Mouse (Mus musculus) lung, embryonic 14.5 days (tissue): ENCODE measurements around the gene Gm49776. TPM values are rescaled to one million over a fixed set of nuclear protein-coding genes. Genes with fewer than 3 reads are reported as not detected.

Experiments
- ATAC-seq: fragments of 200-750 bp; cut with Nextera tagmentation; 2 replicates; pipeline ENCODE4 v1.8.0; 2017; ENCODE audit warnings: mild to moderate bottlenecking, moderate TSS enrichment, moderate library complexity; ENCODE audit not compliant: insufficient read depth
- DNase-seq: peaks from one replicate; pipeline ENCODE4 v3.0.0-alpha.2; 2015
- H3K27ac ChIP-seq: fragments of 300-500 bp; sonication (generic); 2 replicates; pipeline ENCODE4 v1.5.1; 2014; ENCODE audit warnings: low read depth, mild to moderate bottlenecking, moderate library complexity
- H3K27me3 ChIP-seq: fragments of 300-500 bp; sonication (generic); 2 replicates; pipeline ENCODE4 v1.6.1; 2014; ENCODE audit warnings: low read length, control low read depth; ENCODE audit not compliant: insufficient read depth
- H3K36me3 ChIP-seq: fragments of 300-500 bp; sonication (generic); 2 replicates; pipeline ENCODE4 v1.6.1; 2014; ENCODE audit warnings: control low read depth; ENCODE audit not compliant: insufficient read depth
- H3K4me1 ChIP-seq: fragments of 300-500 bp; sonication (generic); 2 replicates; pipeline ENCODE4 v1.6.1; 2014; ENCODE audit warnings: antibody characterized with exemption, control low read depth; ENCODE audit not compliant: insufficient read depth
- H3K4me2 ChIP-seq: fragments of 300-500 bp; sonication (generic); 2 replicates; pipeline ENCODE4 v1.6.1; 2014; ENCODE audit warnings: mild to moderate bottlenecking
- H3K4me3 ChIP-seq: fragments of 300-500 bp; sonication (generic); 2 replicates; pipeline ENCODE4 v1.5.1; 2014; ENCODE audit warnings: low read depth, low read length
- H3K9ac ChIP-seq: fragments of 300-500 bp; sonication (generic); 2 replicates; pipeline ENCODE4 v1.6.1; 2014
- H3K9me3 ChIP-seq: fragments of 300-500 bp; sonication (generic); 2 replicates; pipeline ENCODE4 v1.6.1; 2016; ENCODE audit warnings: low read depth, low read length, control low read depth
- CTCF ChIP-seq: IDR thresholded peaks from 2 replicates; pipeline ENCODE4 v1.5.1; 2016; ENCODE audit warnings: antibody characterized with exemption, low read depth
- WGBS: fragments of 180-500 bp; shearing (Covaris S2); extraction: QIAGEN DNeasy Blood & Tissue Kit; methylation state at CpG from one replicate; pipeline ENCODE4 v1.1.7; 2014; 5-methylcytosine and 5-hydroxymethylcytosine counted together
- polyA plus RNA-seq: library from polyadenylated mRNA; unstranded; fragments of >200 nt; fragmentation: Nextera tagmentation; extraction: Ambion mirVana; gene quantifications from 2 replicates; pipeline ENCODE4 v1.2.1, GENCODE M21; 2014

Gm49776 gene
- polyA plus RNA-seq, 1 experiment from 2014 or later: 2.5 TPM

- DNase-seq (peak; percentile 76), ATAC-seq (peak; percentile 82)
- Histone ChIP-seq H3K4me2 (no peak overlapping the region), H3K27ac (peak overlapping the region; percentile 43; the same call in 1 of the 2 replicates), H3K36me3 (peaks cover 27% of the 10 kb centered on the region), H3K9ac (no peak overlapping the region), H3K4me1 (peaks cover 8% of the 10 kb centered on the region; the same call in 1 of the 2 replicates), H3K9me3 (no peaks in the 10 kb centered on the region), H3K27me3 (no peaks in the 10 kb centered on the region), H3K4me3 (no peak overlapping the region)
- TF ChIP-seq CTCF: no peak
- 22% methylated on average over 8 of the region's 8 CpGs for WGBS
Observed at GRCm38 (mm10) chr16:18220001-18220400, 38.1 kb downstream of the Gm49776 start.

DNA sequence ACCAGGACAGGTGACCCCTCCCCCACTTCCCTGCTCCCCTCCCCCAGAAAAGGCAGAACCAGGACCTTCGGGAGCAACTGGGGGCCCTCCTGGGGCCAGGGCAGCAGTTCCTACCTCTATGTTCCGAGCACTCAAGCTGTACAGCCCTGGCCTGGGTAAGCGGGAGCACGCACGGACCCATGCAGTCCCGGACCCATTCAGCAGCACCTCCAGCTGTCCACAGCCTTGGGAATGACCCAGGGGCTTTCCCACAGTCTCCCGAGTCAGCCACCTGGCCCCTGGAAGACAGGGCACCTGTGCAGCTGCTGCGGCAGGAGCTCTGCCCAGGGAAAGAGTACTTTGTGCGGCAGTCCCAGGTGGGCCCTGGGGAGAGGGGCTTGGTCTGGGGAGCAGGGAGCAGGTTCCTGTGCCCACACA is 39.5 kb downstream of the Gm49776 start:
- WGBS: 73% methylated on average over 9 of the region's 9 CpGs

DNA sequence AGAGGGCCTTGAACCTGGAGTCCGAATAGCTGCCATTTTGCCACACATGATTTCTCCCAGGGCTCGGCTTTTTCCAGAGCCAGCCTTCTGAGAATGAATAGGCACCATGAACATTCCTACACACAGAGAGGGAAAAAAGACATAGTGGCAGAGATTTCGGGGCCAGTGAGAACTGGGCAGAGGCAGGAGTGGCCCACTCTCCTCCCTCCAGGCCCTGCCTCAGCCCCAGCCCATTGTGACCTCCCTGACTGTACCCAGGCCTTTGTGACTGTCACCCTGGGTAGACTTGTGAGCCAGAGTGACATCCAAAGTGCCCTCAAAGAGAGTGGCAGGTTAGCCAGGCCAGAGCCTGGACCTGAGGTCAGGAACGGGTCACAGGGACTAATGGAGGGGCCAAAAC is 40.5 kb downstream of the Gm49776 start, which contains the start of gene Ccdc188:
Gene Ccdc188, plus strand, starts transcription at position 301 of the 400 bp plus-strand sequence.
- no peak within 1 kb of the TSS for H3K4me3 ChIP-seq
- peaks cover 3% of the 10 kb centered on the region; the same call in 1 of the 2 replicates for H3K36me3 ChIP-seq
- ATAC-seq (no peak), DNase-seq (no peak)
- H3K4me1 ChIP-seq: peaks cover 8% of the 10 kb centered on the region; the same call in 1 of the 2 replicates
- no peak within 1 kb of the TSS for H3K27ac ChIP-seq
- no peak for TF ChIP-seq CTCF
- H3K4me2 ChIP-seq: no peak within 1 kb of the TSS
- 82% methylated on average over 4 of the region's 4 CpGs for WGBS
- no peaks in the 10 kb centered on the region; the same call in 1 of the 2 replicates for H3K27me3 ChIP-seq
- H3K9me3 ChIP-seq: no peaks in the 10 kb centered on the region
- no peak within 1 kb of the TSS for H3K9ac ChIP-seq

More for the DNA sequence above, 39.5 kb downstream of the Gm49776 start:
- Histone ChIP-seq H3K27me3 (no peaks in the 10 kb centered on the region), H3K36me3 (peaks cover 13% of the 10 kb centered on the region), H3K27ac (no peak overlapping the region), H3K9ac (no peak overlapping the region), H3K4me3 (no peak overlapping the region), H3K9me3 (no peaks in the 10 kb centered on the region), H3K4me2 (no peak overlapping the region), H3K4me1 (peaks cover 8% of the 10 kb centered on the region; the same call in 1 of the 2 replicates)
- no peak for ATAC-seq
- TF ChIP-seq CTCF: no peak
- DNase-seq: no peak

GRCm38 (mm10) chr16:18214858-18215257 is 43.3 kb downstream of the Gm49776 start:
- no peak overlapping the region for H3K9ac ChIP-seq
- no peaks in the 10 kb centered on the region for H3K36me3 ChIP-seq
- H3K27ac ChIP-seq: no peak overlapping the region
- no peak overlapping the region for H3K4me3 ChIP-seq
- H3K9me3 ChIP-seq: no peaks in the 10 kb centered on the region
- H3K4me1 ChIP-seq: peaks cover 3% of the 10 kb centered on the region; the same call in 1 of the 2 replicates
- WGBS: 71% methylated on average over 7 of the region's 7 CpGs
- DNase-seq: no peak
- H3K4me2 ChIP-seq: no peak overlapping the region
- ATAC-seq: no peak
- TF ChIP-seq CTCF: no peak
- H3K27me3 ChIP-seq: no peaks in the 10 kb centered on the region; the same call in 1 of the 2 replicates

DNA sequence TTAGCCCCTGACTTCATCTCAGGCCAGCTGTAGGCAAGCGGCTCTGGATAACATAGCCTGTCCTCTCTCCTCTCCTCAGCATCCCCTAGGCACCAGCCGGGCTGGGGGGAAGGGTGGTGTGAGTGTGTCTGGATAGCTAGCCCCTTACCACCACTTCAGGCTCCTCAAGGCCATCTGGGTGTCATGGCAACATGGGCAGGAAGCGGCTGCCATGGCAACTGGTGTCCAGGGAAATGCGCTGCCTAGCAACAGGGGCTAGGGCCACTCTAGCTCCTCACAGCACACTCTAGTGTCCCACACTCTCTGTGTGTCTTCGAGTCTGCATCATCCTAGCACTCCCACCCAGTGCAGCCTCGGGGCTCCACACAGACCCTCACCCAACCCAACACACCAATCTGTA is 44.4 kb downstream of the Gm49776 start:
- no peaks in the 10 kb centered on the region for H3K36me3 ChIP-seq
- DNase-seq: no peak
- no peak for TF ChIP-seq CTCF
- no peaks in the 10 kb centered on the region for H3K4me1 ChIP-seq
- H3K27ac ChIP-seq: no peak overlapping the region
- no peak overlapping the region for H3K4me3 ChIP-seq
- no peak overlapping the region for H3K4me2 ChIP-seq
- 38% methylated on average over 6 of the region's 6 CpGs for WGBS
- peak; percentile 25; the same call in 1 of the 2 replicates for ATAC-seq
- H3K9me3 ChIP-seq: no peaks in the 10 kb centered on the region
- H3K9ac ChIP-seq: no peak overlapping the region
- H3K27me3 ChIP-seq: no peaks in the 10 kb centered on the region; the same call in 1 of the 2 replicates

- DNase-seq: peak; percentile 95
- H3K9me3 ChIP-seq: no peaks in the 10 kb centered on the region
- no peaks in the 10 kb centered on the region; the same call in 1 of the 2 replicates for H3K27me3 ChIP-seq
- H3K4me3 ChIP-seq: no peak overlapping the region
- peak; percentile 100 for TF ChIP-seq CTCF
- H3K4me2 ChIP-seq: no peak overlapping the region
- no peak overlapping the region for H3K9ac ChIP-seq
- 45% methylated on average over 10 of the region's 10 CpGs for WGBS
- H3K4me1 ChIP-seq: no peaks in the 10 kb centered on the region
- no peaks in the 10 kb centered on the region for H3K36me3 ChIP-seq
- no peak overlapping the region for H3K27ac ChIP-seq
- peak; percentile 52; the same call in 1 of the 2 replicates for ATAC-seq
Observed at GRCm38 (mm10) chr16:18211417-18212171, 46.5 kb downstream of the Gm49776 start.

- no peaks in the 10 kb centered on the region for H3K4me1 ChIP-seq
- H3K36me3 ChIP-seq: no peaks in the 10 kb centered on the region
- no peaks in the 10 kb centered on the region for H3K9me3 ChIP-seq
- peak; percentile 88 for TF ChIP-seq CTCF
- H3K4me2 ChIP-seq: no peak overlapping the region
- H3K4me3 ChIP-seq: no peak overlapping the region
- peak; percentile 80 for DNase-seq
- no peaks in the 10 kb centered on the region; the same call in 1 of the 2 replicates for H3K27me3 ChIP-seq
- WGBS: 17% methylated on average over 8 of the region's 8 CpGs
- no peak overlapping the region for H3K27ac ChIP-seq
- ATAC-seq: no peak
- no peak overlapping the region for H3K9ac ChIP-seq
Observed at GRCm38 (mm10) chr16:18210701-18211416, 47.3 kb downstream of the Gm49776 start.
